Mouse (Mus musculus) lung, postnatal 25 days (tissue): ENCODE results near the gene Slc35b3.

Experiments used
- DNase-seq: peaks from one replicate; pipeline ENCODE4 v3.0.0; 2022; ENCODE audit warnings: low spot score

The Slc35b3 gene

GRCm38 (mm10) chr13:38960063-38961050, at the start of gene Slc35b3:
Gene Slc35b3, minus strand, starts transcription at chr13:38960875.
- DNase-seq = peak; percentile 81

GRCm38 (mm10) chr13:39010280-39010679, 49.6 kb upstream of the Slc35b3 start:
- DNase-seq = no peak

GRCm38 (mm10) chr13:39003101-39003762, 42.6 kb upstream of the Slc35b3 start:
- peak; percentile 41 for DNase-seq

GRCm38 (mm10) chr13:39002424-39002823, 41.7 kb upstream of the Slc35b3 start:
- no peak for DNase-seq

GRCm38 (mm10) chr13:39001434-39001833, 40.8 kb upstream of the Slc35b3 start:
- no peak for DNase-seq

- DNase-seq = no peak
Measured at GRCm38 (mm10) chr13:38998958-38999357, 38.3 kb upstream of the Slc35b3 start.

GRCm38 (mm10) chr13:38992529-38992928, 31.9 kb upstream of the Slc35b3 start:
- DNase-seq = peak; percentile 10

GRCm38 (mm10) chr13:38983751-38984150, 23.1 kb upstream of the Slc35b3 start:
- DNase-seq = no peak

- no peak for DNase-seq
Measured at GRCm38 (mm10) chr13:38980900-38981299, 20.2 kb upstream of the Slc35b3 start.

GRCm38 (mm10) chr13:38976978-38977377, 16.3 kb upstream of the Slc35b3 start:
- DNase-seq = no peak

GRCm38 (mm10) chr13:38975853-38976252, 15.2 kb upstream of the Slc35b3 start:
- DNase-seq = no peak

- DNase-seq = no peak
Measured at GRCm38 (mm10) chr13:38972602-38973001, 11.9 kb upstream of the Slc35b3 start.

GRCm38 (mm10) chr13:38971047-38971446, 10.4 kb upstream of the Slc35b3 start:
- no peak for DNase-seq

GRCm38 (mm10) chr13:38967518-38967917, 6.8 kb upstream of the Slc35b3 start:
- DNase-seq = no peak

- no peak for DNase-seq
Measured at GRCm38 (mm10) chr13:38966922-38967448, 6.3 kb upstream of the Slc35b3 start.

- DNase-seq = no peak
Measured at GRCm38 (mm10) chr13:38962771-38963170, 2.1 kb upstream of the Slc35b3 start.

- DNase-seq = peak; percentile 14
Measured at GRCm38 (mm10) chr13:38958037-38958436, 2.6 kb downstream of the Slc35b3 start.

GRCm38 (mm10) chr13:38946296-38947012, 14.2 kb downstream of the Slc35b3 start:
- DNase-seq = no peak

- no peak for DNase-seq
Measured at GRCm38 (mm10) chr13:38945767-38946166, 14.9 kb downstream of the Slc35b3 start.

- no peak for DNase-seq
Measured at GRCm38 (mm10) chr13:38944951-38945350, 15.7 kb downstream of the Slc35b3 start.

GRCm38 (mm10) chr13:38941786-38942185, 18.9 kb downstream of the Slc35b3 start:
- DNase-seq = no peak

- DNase-seq = no peak
Measured at GRCm38 (mm10) chr13:38941280-38941679, 19.4 kb downstream of the Slc35b3 start.
